Mouse (Mus musculus): ENCODE results near the gene Hspg2. TPM values are rescaled to one million over a fixed set of nuclear protein-coding genes. Genes with fewer than 3 reads are reported as not detected.

The Hspg2 gene
- polyA plus RNA-seq, 2 experiments = 3.3 to 5.0 TPM

DNA sequence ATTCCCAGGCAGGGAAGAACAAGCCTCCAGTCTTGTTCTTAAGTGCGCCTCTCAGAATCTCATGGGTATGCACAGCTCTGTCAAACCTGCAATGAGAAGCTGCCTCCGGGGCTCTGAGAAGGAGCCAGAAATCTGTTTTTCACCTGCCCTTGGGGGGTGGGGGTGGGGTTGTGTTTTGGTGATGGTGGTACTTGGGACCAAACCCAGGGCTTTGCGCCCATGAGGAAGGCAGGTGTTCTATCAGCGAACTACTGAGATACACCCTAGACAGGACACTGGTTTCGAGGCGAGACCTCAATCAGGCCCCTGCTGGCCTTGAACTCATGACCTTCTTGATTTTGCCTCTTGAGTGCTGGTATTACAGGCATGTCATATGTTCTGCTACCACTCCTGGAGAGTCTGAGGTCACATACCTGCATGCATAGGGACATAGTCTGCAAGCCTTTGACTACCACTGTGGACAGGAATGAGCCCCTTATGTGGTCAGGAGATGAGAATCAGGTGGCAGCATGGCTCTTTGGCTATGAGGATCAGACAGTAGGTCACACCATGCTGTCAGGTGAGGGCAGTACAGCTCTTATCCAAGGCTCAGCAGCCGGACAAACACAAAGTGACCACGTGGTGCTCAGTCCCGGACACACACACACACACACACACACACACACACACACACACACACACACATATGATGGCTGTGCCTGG is 30.5 kb downstream of the Hspg2 start:
- no peaks in the 10 kb centered on the region for H3K27me3 ChIP-seq (ENCODE audit: control insufficient read depth, insufficient read depth, low read length)
- H3K4me2 ChIP-seq (ENCODE audit: low read depth) = no peak overlapping the region
- no peak overlapping the region for H3K4me3 ChIP-seq (ENCODE audit: insufficient read depth in 1 of 2, low read depth in 2 of 2, low read length in 2 of 2)
- no peak overlapping the region for H3K27ac ChIP-seq
- DNase-seq (ENCODE audit: low read depth in 3 of 3, low spot score in 3 of 3) = no peak
- H3K4me1 ChIP-seq (replicated peaks; ENCODE audit: control insufficient read depth in 2 of 2, insufficient read depth in 2 of 2, low read length in 1 of 2) = peaks cover 0 to 3% of the 10 kb centered on the region in 2 experiments; a peak in 1 of 4 replicates
- 63% methylated on average over 9 of the region's 9 CpGs for whole genome bisulfite sequencing (ENCODE audit: insufficient replicate concordance)
- no peaks in the 10 kb centered on the region for H3K9me3 ChIP-seq (ENCODE audit: control insufficient read depth, low read length)
- H3K36me3 ChIP-seq (replicated peaks; ENCODE audit: control insufficient read depth, insufficient read depth, low read depth) = no peaks in the 10 kb centered on the region
- no peak overlapping the region for H3K9ac ChIP-seq (replicated peaks)
- no peak; the same call in 1 of the 2 replicates for ATAC-seq (ENCODE audit: insufficient read depth)
- no peak for TF ChIP-seq EP300 (IDR thresholded peaks at IDR 0.05; ENCODE audit: low read depth)
- no peak for TF ChIP-seq CTCF (IDR thresholded peaks at IDR 0.05; ENCODE audit: low read depth)

- DNase-seq (ENCODE audit: low read depth in 3 of 3, low spot score in 3 of 3) = no peak
- ATAC-seq (ENCODE audit: insufficient read depth) = no peak
- no peak overlapping the region for H3K27ac ChIP-seq
- H3K36me3 ChIP-seq (replicated peaks; ENCODE audit: control insufficient read depth, insufficient read depth, low read depth) = no peaks in the 10 kb centered on the region
- TF ChIP-seq CTCF (IDR thresholded peaks at IDR 0.05; ENCODE audit: low read depth) = no peak
- TF ChIP-seq EP300 (IDR thresholded peaks at IDR 0.05; ENCODE audit: low read depth) = no peak
- H3K9ac ChIP-seq (replicated peaks) = no peak overlapping the region
- H3K4me2 ChIP-seq (ENCODE audit: low read depth) = no peak overlapping the region
- H3K27me3 ChIP-seq (ENCODE audit: control insufficient read depth, insufficient read depth, low read length) = no peaks in the 10 kb centered on the region
- peaks cover 0 to 3% of the 10 kb centered on the region in 2 experiments; a peak in 1 of 4 replicates for H3K4me1 ChIP-seq (replicated peaks; ENCODE audit: control insufficient read depth in 2 of 2, insufficient read depth in 2 of 2, low read length in 1 of 2)
- H3K4me3 ChIP-seq (ENCODE audit: insufficient read depth in 1 of 2, low read depth in 2 of 2, low read length in 2 of 2) = no peak overlapping the region
- 71% methylated on average over 12 of the region's 12 CpGs for WGBS (ENCODE audit: insufficient replicate concordance)
- H3K9me3 ChIP-seq (ENCODE audit: control insufficient read depth, low read length) = no peaks in the 10 kb centered on the region
Measured at GRCm38 (mm10) chr4:137500149-137500548, 31.6 kb downstream of the Hspg2 start.

DNA sequence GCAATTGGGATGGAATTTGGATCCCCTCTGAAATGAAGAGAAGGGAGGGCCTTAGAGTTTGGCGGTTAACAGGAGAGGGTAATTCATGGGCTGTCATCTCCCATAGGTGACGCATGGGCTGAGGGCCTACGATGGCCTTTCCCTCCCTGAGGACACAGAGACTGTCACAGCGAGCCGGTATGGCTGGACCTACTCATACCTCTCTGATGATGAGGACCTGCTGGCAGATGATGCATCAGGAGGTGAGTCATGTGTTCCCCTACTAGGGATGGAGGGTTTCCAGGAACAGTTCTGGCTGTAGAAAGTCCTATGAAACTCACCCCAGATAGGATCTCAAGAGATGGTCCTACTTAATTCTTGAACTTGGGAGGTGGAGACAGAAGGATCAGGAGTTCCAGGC is 32.4 kb downstream of the Hspg2 start:
- H3K4me2 ChIP-seq (ENCODE audit: low read depth) = no peak overlapping the region
- TF ChIP-seq CTCF (IDR thresholded peaks at IDR 0.05; ENCODE audit: low read depth) (no peak), EP300 (IDR thresholded peaks at IDR 0.05; ENCODE audit: low read depth) (no peak)
- ATAC-seq (ENCODE audit: insufficient read depth) = no peak
- no peaks in the 10 kb centered on the region for H3K27me3 ChIP-seq (ENCODE audit: control insufficient read depth, insufficient read depth, low read length)
- H3K9me3 ChIP-seq (ENCODE audit: control insufficient read depth, low read length) = no peaks in the 10 kb centered on the region
- no peak overlapping the region for H3K27ac ChIP-seq
- DNase-seq (ENCODE audit: low read depth in 3 of 3, low spot score in 3 of 3) = no peak
- WGBS (ENCODE audit: insufficient replicate concordance) = 88% methylated on average over 5 of the region's 5 CpGs
- H3K4me1 ChIP-seq (replicated peaks; ENCODE audit: control insufficient read depth in 2 of 2, insufficient read depth in 2 of 2, low read length in 1 of 2) = peaks cover 0 to 3% of the 10 kb centered on the region in 2 experiments; a peak in 1 of 4 replicates
- H3K36me3 ChIP-seq (replicated peaks; ENCODE audit: control insufficient read depth, insufficient read depth, low read depth) = no peaks in the 10 kb centered on the region
- no peak overlapping the region for H3K9ac ChIP-seq (replicated peaks)
- no peak overlapping the region for H3K4me3 ChIP-seq (ENCODE audit: insufficient read depth in 1 of 2, low read depth in 2 of 2, low read length in 2 of 2)

DNA sequence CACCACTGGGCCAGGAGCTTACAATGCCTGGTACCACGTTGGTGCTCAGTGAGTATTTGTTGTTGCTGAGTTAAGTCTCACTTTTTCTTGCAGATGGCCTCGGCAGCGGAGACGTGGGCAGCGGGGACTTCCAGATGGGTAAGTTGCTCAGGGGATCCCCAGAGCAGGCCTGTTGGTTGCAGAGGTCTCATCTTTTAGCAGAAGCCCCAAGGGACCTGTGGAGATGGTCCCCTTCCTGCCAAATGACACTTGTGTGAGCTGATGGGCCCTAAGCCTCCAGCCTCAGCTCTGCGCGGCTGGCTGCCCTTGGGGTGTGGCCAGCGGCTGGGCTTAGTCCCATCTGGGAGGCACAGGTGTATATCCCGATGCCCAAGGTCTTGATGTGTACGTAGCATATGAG is 33.6 kb downstream of the Hspg2 start:
- Histone ChIP-seq H3K27me3 (ENCODE audit: control insufficient read depth, insufficient read depth, low read length) (no peaks in the 10 kb centered on the region), H3K4me2 (ENCODE audit: low read depth) (no peak overlapping the region), H3K9me3 (ENCODE audit: control insufficient read depth, low read length) (no peaks in the 10 kb centered on the region), H3K27ac (no peak overlapping the region), H3K4me1 (replicated peaks; ENCODE audit: control insufficient read depth in 2 of 2, insufficient read depth in 2 of 2, low read length in 1 of 2) (peaks cover 0 to 3% of the 10 kb centered on the region in 2 experiments; a peak in 1 of 4 replicates), H3K36me3 (replicated peaks; ENCODE audit: control insufficient read depth, insufficient read depth, low read depth) (no peaks in the 10 kb centered on the region), H3K4me3 (ENCODE audit: insufficient read depth in 1 of 2, low read depth in 2 of 2, low read length in 2 of 2) (no peak overlapping the region), H3K9ac (replicated peaks) (no peak overlapping the region)
- no peak for ATAC-seq (ENCODE audit: insufficient read depth)
- WGBS (ENCODE audit: insufficient replicate concordance) = 76% methylated on average over 10 of the region's 10 CpGs
- TF ChIP-seq CTCF (IDR thresholded peaks at IDR 0.05; ENCODE audit: low read depth) = no peak
- no peak for TF ChIP-seq EP300 (IDR thresholded peaks at IDR 0.05; ENCODE audit: low read depth)
- no peak for DNase-seq (ENCODE audit: low read depth in 3 of 3, low spot score in 3 of 3)

GRCm38 (mm10) chr4:137502801-137503200 is 34.2 kb downstream of the Hspg2 start:
- DNase-seq (ENCODE audit: low read depth in 3 of 3, low spot score in 3 of 3) = no peak
- H3K4me1 ChIP-seq (replicated peaks; ENCODE audit: control insufficient read depth in 2 of 2, insufficient read depth in 2 of 2, low read length in 1 of 2) = peaks cover 0 to 3% of the 10 kb centered on the region in 2 experiments; a peak in 1 of 4 replicates
- H3K9me3 ChIP-seq (ENCODE audit: control insufficient read depth, low read length) = no peaks in the 10 kb centered on the region
- H3K4me3 ChIP-seq (ENCODE audit: insufficient read depth in 1 of 2, low read depth in 2 of 2, low read length in 2 of 2) = no peak overlapping the region
- no peak for TF ChIP-seq CTCF (IDR thresholded peaks at IDR 0.05; ENCODE audit: low read depth)
- no peak for TF ChIP-seq EP300 (IDR thresholded peaks at IDR 0.05; ENCODE audit: low read depth)
- no peak for ATAC-seq (ENCODE audit: insufficient read depth)
- no peak overlapping the region for H3K9ac ChIP-seq (replicated peaks)
- H3K27me3 ChIP-seq (ENCODE audit: control insufficient read depth, insufficient read depth, low read length) = no peaks in the 10 kb centered on the region
- no peaks in the 10 kb centered on the region for H3K36me3 ChIP-seq (replicated peaks; ENCODE audit: control insufficient read depth, insufficient read depth, low read depth)
- H3K27ac ChIP-seq = no peak overlapping the region
- 84% methylated on average over 7 of the region's 7 CpGs for WGBS (ENCODE audit: insufficient replicate concordance)
- H3K4me2 ChIP-seq (ENCODE audit: low read depth) = no peak overlapping the region
